In genomic region chr12:30035841-30036568, GRCm38 (mm10) we compare ENCODE assay signal across 13 mouse cellular contexts.
DNase-seq lines count a peak whose midpoint lies in the region; ATAC-seq lines count a peak whose summit lies in the region.
"Had no signal": no experiment of that assay in that cellular context is flagged by ENCODE, and none has a peak within 500 bp of the region (broad histone marks: within the 10 kb centered on the region; RNA-seq: fewer than 3 reads in every experiment).

No protein-coding gene starts in this region.

- peaks cover 30% of the 10 kb centered on the region for H3K4me1 ChIP-seq in neural tube, embryonic 13.5 days (replicated peaks)
- H3K4me1 ChIP-seq in midbrain, embryonic 11.5 days (ENCODE audit: control insufficient read depth, insufficient read depth, low read length): peaks cover 16% of the 10 kb centered on the region
- no peaks in the 10 kb centered on the region for H3K4me1 ChIP-seq in liver, embryonic 11.5 days (replicated peaks; ENCODE audit: control insufficient read depth, insufficient read depth, low read length)
- H3K4me1 ChIP-seq: embryonic facial prominence, embryonic 13.5 days had no signal

- ATAC-seq in neural tube, embryonic 13.5 days (ENCODE audit: low read depth): no peak
- no peak for ATAC-seq in midbrain, embryonic 11.5 days (ENCODE audit: low FRiP score)
- no peak for ATAC-seq in liver, embryonic 11.5 days (replicated peaks; ENCODE audit: low FRiP score)
- ATAC-seq: intestine, embryonic 16.5 days; lung, postnatal 0 days had no signal

- H3K9ac ChIP-seq in neural tube, embryonic 13.5 days: no peak overlapping the region
- H3K9ac ChIP-seq in midbrain, embryonic 11.5 days (ENCODE audit: low read length): no peak overlapping the region
- no peak overlapping the region for H3K9ac ChIP-seq in liver, embryonic 11.5 days (ENCODE audit: low read depth, low read length)
- H3K9ac ChIP-seq: embryonic facial prominence, embryonic 13.5 days had no signal

- no peaks in the 10 kb centered on the region for H3K9me3 ChIP-seq in neural tube, embryonic 13.5 days
- H3K9me3 ChIP-seq in midbrain, embryonic 11.5 days (ENCODE audit: control insufficient read depth, low read length): no peaks in the 10 kb centered on the region
- H3K9me3 ChIP-seq in liver, embryonic 11.5 days (ENCODE audit: control insufficient read depth, low read length): no peaks in the 10 kb centered on the region
- H3K9me3 ChIP-seq: embryonic facial prominence, embryonic 13.5 days had no signal

- no peak overlapping the region for H3K4me2 ChIP-seq in neural tube, embryonic 13.5 days
- H3K4me2 ChIP-seq in midbrain, embryonic 11.5 days: no peak overlapping the region
- no peak overlapping the region for H3K4me2 ChIP-seq in liver, embryonic 11.5 days
- H3K4me2 ChIP-seq: embryonic facial prominence, embryonic 13.5 days had no signal

- no peaks in the 10 kb centered on the region for H3K27me3 ChIP-seq in neural tube, embryonic 13.5 days
- H3K27me3 ChIP-seq in midbrain, embryonic 11.5 days (ENCODE audit: control insufficient read depth, insufficient read depth, low read length): no peaks in the 10 kb centered on the region
- no peaks in the 10 kb centered on the region for H3K27me3 ChIP-seq in liver, embryonic 11.5 days (replicated peaks; ENCODE audit: control insufficient read depth, insufficient read depth, low read length)
- H3K27me3 ChIP-seq: embryonic facial prominence, embryonic 13.5 days had no signal

- no peak for DNase-seq in neural tube, embryonic 10.5 days (ENCODE audit: extremely low spot score, low spot score)
- peak; percentile 54 to 72 for DNase-seq in heart, postnatal 10 days
- no peak for DNase-seq in midbrain, embryonic 11.5 days (ENCODE audit: low spot score, missing footprints)
- DNase-seq in skeletal muscle tissue, adult 2 months (ENCODE audit: low read depth, low spot score): peak; percentile 23
- no peak for DNase-seq in liver, embryonic 11.5 days (ENCODE audit: low spot score)
- DNase-seq in lung, postnatal 36 days: no peak
- DNase-seq in spleen, postnatal 36 days (ENCODE audit: low spot score in 2 of 2): no peak
- DNase-seq: liver; right cerebral cortex, postnatal 25 days had no signal

- peak overlapping the region; percentile 74 for H3K27ac ChIP-seq in neural tube, embryonic 13.5 days (replicated peaks)
- peak overlapping the region; percentile 35; the same call in 1 of the 2 replicates for H3K27ac ChIP-seq in midbrain, embryonic 11.5 days (ENCODE audit: low read depth, low read length)
- H3K27ac ChIP-seq in liver, embryonic 11.5 days (ENCODE audit: low read depth, low read length): no peak overlapping the region
- H3K27ac ChIP-seq: embryonic facial prominence, embryonic 13.5 days had no signal

- intact Hi-C loops in heart, postnatal 10 days (cut with DNase I): no loop called here

- H3K4me3 ChIP-seq in neural tube, embryonic 13.5 days: no peak overlapping the region
- H3K4me3 ChIP-seq in midbrain, embryonic 11.5 days (ENCODE audit: low read depth, low read length): no peak overlapping the region
- no peak overlapping the region for H3K4me3 ChIP-seq in liver, embryonic 11.5 days (ENCODE audit: low read depth, low read length)
- H3K4me3 ChIP-seq: embryonic facial prominence, embryonic 13.5 days had no signal

- no peaks in the 10 kb centered on the region for H3K36me3 ChIP-seq in neural tube, embryonic 13.5 days
- H3K36me3 ChIP-seq in midbrain, embryonic 11.5 days (ENCODE audit: control insufficient read depth, insufficient read depth, low read length): no peaks in the 10 kb centered on the region
- no peaks in the 10 kb centered on the region for H3K36me3 ChIP-seq in liver, embryonic 11.5 days (ENCODE audit: control insufficient read depth, insufficient read depth, low read length)
- H3K36me3 ChIP-seq: embryonic facial prominence, embryonic 13.5 days had no signal

Comparison
In these comparisons a context has a peak if more than half of its experiments do, and no peak if none do; other contexts are left out.
1. DNase-seq: peak in heart, postnatal 10 days (2 of 2) and skeletal muscle tissue, adult 2 months (single experiment); none in neural tube, embryonic 10.5 days (single experiment), midbrain, embryonic 11.5 days (single experiment), liver, embryonic 11.5 days (single experiment), lung, postnatal 36 days (single experiment) and spleen, postnatal 36 days (0 of 2).